Mouse (Mus musculus): ENCODE results near the gene Eif2b3.

The Eif2b3 gene

DNA sequence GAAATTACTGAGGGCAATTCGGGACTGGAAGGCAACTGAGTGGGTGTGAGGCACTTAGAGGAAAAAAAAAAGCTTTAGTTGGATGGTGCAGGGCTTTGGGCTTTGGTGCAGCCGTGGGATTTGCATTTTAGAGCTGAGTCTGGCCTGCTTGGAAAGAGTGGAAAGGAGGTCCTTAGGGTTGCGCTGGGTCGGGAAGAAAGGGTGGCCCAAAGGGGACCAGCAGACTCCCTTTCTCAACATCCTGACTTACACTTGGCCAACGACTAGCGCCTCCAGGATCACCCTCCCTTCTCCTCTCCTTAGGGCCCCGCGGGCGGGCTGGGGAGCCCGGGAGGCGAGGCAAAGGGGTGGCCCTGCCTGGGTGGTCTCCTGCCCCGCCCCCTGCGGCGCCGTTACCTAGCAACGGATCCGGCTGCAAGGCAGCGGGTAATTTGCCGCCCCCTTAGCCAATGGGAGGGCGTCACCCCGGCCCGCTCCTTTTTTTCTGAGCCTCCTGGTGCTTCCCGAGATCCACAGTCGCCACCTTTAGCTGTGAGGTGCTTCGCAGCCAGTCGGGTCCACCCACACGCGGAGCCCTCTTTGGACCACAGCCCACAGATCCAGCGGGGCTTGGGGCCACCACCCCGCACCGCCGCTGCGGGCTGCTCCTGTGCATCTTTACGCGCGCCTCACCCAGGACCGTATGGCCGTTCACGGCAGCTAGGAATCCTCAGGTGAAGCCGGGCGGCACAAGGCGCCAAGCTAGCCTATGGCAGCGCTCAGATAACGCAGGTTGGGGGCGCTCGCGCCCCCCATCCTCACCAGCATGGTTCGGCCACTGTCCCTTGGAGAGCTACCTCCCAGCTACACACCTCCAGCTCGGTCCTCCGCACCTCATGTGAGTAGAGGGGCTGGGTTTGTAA is 76.6 kb downstream of the Eif2b3 start, which contains the start of gene Ptch2:
Ptch2 (plus strand) TSS at position 525 of the 902 bp plus-strand sequence.
- DNase-seq (ENCODE audit: low spot score) = no peak

DNA sequence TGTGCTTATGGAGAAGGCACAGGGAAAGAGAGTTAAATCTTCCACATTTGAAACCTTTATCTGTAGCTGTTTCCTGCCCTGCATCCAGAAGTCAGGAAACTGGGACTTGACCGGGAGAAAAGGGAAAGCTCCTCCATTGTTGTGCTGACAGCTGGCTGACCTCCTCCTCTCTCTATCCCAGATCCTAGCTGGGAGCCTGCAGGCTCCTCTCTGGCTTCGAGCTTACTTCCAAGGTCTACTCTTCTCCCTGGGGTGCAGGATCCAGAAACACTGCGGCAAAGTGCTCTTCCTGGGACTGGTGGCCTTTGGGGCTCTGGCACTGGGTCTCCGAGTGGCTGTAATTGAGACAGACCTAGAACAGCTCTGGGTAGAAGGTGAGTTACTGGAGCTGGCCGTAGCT is 77.5 kb downstream of the Eif2b3 start:
- no peak for DNase-seq (ENCODE audit: low spot score)

DNA sequence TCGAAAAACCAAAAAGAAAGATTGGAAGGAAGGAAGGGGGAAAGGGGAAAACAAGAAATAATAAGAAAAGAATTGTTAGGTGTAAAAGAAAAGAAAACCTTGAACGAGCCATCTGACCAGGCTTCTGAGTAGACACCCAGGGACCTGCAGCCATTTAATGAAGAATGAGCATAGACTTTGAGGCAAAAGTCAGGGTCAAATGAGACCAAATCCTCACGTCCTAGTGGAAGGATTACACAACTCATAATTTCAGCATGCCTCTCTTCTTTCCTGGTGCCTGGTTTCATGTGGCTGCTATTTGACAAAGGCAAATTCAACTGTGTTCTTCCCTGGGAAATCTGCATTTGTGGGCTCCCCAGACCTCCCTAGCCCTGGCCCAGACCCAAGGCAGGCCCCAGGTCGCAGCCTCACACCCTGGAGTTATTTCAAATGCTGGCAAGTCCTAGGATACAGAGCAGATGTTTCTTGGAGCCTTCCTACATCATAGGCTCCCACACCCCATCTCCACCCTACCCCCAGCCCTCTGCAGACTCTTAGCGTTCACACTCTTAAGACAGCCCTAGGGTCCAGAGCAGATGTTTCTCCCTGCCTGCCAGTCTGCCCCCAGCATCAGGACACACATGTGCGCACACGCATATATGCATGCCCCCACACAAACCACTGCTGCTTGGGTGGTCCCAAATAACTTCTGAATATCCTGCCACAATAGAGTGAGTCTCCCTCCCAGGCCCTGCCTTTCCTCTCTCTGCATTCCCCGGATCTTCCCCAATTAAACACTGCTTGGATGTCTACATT is 79.0 kb downstream of the Eif2b3 start:
- no peak for DNase-seq (ENCODE audit: low spot score)

DNA sequence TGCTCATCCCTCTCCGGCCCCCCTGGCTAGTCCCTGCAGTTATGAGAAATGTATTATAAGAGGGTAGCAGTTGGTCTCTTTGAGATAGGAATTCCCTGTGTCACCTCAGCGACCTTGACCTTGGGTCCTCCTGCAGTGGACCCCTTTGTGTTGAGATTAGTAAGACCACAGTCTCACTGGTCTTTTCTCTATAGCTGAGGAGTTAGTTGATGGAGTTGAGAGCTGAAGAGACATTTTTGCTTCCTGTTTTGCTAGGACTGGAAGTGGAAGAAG is 79.5 kb downstream of the Eif2b3 start:
- DNase-seq (ENCODE audit: low spot score) = no peak

GRCm38 (mm10) chr4:117100036-117100435 is 80.8 kb downstream of the Eif2b3 start:
- DNase-seq (ENCODE audit: low spot score) = no peak

DNA sequence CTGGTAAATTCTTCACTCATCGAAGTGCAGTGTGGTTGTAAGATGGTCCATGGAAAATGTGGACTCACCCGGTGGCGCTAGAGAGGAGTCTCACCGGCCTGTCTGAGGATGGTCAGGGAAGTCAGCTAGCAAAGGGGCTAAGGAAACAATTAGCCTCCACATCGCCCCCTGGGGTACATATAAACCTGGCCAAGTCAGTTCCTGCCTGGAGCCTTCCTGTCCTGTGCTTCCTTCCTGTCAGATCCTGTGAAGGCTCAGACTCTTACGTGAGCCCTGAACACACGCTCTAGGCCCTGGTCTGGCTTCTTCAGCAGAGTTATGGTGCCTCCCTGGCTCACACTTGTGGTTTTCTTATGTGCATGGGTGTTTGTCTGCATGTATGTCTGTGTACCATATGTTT is 82.0 kb downstream of the Eif2b3 start:
- DNase-seq (ENCODE audit: low spot score) = no peak

DNA sequence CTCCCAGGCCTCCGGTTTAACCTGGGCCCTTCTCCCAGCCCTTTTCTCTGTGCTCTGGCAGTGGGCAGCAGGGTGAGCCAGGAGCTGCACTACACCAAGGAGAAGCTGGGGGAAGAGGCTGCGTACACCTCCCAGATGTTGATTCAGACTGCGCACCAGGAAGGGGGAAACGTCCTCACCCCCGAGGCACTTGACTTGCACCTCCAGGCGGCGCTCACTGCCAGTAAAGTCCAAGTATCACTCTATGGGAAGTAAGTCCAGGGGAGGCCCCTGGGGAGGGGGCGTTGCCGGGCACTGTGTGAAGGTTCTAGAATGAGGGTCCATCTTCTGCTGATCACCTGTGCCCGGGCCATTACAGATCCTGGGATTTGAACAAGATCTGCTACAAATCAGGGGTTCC is 85.5 kb downstream of the Eif2b3 start:
- DNase-seq (ENCODE audit: low spot score) = no peak

- no peak for DNase-seq (ENCODE audit: low spot score)
These were observed 85.9 kb downstream of the Eif2b3 start for GRCm38 (mm10) chr4:117105127-117105526.

- no peak for DNase-seq (ENCODE audit: low spot score)
These were observed 88.8 kb downstream of the Eif2b3 start for GRCm38 (mm10) chr4:117107813-117108523.

- DNase-seq (ENCODE audit: low spot score) = no peak
These were observed 89.3 kb downstream of the Eif2b3 start for GRCm38 (mm10) chr4:117108524-117108849.

DNA sequence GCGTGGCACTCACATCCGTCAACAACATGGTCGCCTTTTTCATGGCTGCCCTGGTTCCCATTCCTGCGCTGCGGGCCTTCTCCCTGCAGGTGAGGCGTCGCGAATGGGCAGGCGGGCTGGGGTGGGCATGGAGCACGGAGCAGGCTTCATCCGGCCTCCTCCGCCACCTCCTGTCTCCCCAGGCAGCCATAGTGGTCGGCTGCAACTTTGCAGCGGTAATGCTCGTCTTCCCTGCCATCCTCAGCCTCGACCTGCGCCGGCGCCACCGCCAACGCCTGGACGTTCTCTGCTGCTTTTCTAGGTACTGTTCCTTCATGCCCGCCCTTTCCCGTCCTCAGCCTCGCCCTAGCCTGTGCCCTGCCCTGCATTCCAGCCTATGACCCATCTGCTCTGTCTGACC is 90.1 kb downstream of the Eif2b3 start:
- no peak for DNase-seq (ENCODE audit: low spot score)

- no peak for DNase-seq (ENCODE audit: low spot score)
These were observed 91.0 kb downstream of the Eif2b3 start for GRCm38 (mm10) chr4:117110249-117110648.

- DNase-seq (ENCODE audit: low spot score) = no peak
These were observed 91.8 kb downstream of the Eif2b3 start for GRCm38 (mm10) chr4:117110985-117111384.

GRCm38 (mm10) chr4:117113237-117113636 is 94.0 kb downstream of the Eif2b3 start:
- no peak for DNase-seq (ENCODE audit: low spot score)

DNA sequence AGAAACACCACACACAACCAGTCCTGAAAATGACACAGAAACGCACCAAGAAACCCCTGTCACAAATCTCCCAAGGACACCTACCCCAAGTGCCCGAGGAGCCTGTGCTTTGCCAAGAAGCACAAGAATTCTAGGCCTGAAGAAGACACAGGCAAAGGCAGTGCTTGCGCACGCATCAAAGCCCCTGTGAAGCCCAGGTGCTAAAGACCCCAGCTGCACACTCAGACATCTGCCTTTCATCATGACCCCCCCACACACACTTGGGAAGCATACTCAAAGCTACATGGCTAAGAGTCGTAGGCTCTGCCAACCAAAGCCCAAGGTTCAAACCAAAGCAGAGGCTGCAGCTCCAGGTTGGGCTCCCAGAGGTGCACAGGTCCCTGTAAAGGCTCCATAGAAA is 96.4 kb downstream of the Eif2b3 start:
- no peak for DNase-seq (ENCODE audit: low spot score)

GRCm38 (mm10) chr4:117117931-117118330 is 98.7 kb downstream of the Eif2b3 start:
- DNase-seq (ENCODE audit: low spot score) = no peak

DNA sequence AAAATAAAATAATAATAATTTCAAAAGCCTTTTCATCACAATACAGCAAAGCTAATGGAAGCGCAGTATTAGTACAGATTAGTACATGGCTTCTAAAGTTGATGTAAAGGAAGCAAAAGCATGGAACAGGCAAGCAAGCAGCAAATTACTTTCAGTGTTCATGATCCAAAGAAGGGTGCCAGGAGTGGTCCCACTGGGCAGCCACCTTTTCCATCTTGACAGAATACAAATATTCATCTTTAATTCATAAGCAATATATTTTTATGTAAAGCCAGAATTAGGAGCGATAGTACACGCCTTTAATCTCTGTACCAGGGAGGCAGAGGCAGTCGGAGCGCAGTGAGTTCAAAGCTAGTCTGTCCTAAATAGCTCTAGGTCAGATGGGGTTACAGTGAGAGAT is 100.4 kb downstream of the Eif2b3 start:
- no peak for DNase-seq (ENCODE audit: low spot score)

DNA sequence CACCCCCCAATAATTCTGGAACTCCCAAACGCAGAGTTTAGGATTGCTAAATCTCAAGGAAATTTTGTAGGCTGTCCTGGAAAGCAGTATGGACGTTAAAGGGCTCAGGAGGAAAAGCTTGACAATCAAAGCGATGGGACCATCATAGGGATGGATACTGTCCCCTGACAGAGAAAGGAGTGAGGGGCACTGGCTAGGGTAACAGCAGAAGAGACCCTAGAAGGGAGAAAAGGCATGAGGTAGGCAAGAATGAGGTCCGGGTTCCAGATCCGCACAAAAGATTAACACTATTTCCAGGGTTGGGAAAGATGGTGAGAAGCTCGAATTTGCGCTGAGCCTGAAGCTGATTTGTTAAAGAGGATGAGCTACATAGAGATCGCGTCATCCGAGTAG is 100.8 kb downstream of the Eif2b3 start:
- DNase-seq (ENCODE audit: low spot score) = no peak

DNA sequence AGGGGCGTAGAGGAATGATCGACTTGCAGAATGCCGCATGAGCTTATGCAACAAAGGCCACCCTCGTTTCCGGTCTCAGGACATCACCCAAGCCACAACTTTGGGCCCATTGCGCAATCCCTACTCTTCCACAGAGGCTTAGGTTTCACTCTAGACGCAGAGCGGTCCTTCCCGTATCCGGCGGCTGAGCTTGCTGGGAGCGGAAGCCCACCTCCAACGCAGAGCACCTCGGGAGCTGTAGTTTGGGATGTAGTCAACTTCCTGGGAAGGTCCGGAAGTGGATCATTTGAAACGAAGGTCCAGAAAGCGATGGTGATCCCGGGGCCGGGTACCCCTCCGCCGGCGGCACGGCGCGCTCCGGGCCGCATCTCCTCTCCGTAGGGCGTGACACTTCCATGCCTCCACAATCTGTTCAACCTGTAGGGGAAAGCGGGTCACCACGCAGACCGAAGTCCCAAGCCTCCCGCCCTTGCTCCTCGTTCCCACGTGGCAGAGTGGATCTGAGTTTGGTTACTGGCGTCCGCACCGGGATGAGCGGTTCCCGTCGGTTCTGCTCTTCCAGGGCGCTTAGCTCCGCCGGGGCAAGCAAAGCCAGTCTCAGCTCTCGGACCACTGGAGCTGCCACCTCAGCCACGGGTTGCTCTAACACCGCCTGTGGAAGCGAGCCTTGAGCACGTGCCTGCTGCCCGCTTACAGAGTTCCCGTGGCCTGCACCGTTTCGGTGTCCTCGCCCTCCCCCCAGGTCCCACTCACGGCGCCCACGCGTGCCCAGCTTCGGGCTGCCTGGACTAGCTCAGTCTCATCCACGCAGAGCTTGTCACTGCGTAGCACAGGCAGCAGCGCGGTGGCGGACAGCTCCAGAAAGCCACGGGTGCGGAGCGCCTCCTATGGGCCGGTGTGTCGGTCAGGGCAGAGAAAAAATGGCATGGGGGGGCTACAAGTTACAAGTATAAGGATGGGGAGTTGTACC is 101.5 kb downstream of the Eif2b3 start:
- peak; percentile 95 for DNase-seq (ENCODE audit: low spot score)

DNA sequence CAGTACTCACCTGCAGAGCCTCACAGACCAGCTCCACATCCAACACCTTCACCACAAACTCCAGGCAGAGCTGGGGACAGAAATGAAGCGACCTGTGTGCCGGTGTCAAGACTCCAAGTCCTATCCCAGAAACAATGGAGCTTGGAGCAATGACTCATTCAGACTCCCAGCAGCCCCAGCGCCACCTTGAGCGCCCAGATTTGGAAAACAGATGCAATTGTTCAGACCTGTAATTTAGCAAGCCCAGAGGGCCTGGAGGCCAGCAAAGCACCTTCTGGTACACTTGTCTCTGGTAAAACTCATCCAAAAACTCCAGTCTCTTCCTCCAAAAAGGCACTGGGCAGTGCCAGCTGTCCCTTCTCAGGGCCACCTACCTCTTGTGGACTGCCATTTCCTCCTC is 103.0 kb downstream of the Eif2b3 start:
- DNase-seq (ENCODE audit: low spot score) = no peak

GRCm38 (mm10) chr4:117123546-117124217 is 104.5 kb downstream of the Eif2b3 start:
- no peak for DNase-seq (ENCODE audit: low spot score)

Data from layer of hippocampus, adult 9-10 months (tissue).